Mouse (Mus musculus) neural tube, postnatal 0 days (tissue): ENCODE results near the gene Plin1. TPM values are rescaled to one million over a fixed set of nuclear protein-coding genes. Genes with fewer than 3 reads are reported as not detected.

ENCODE experiments used
- polyA plus RNA-seq: library from polyadenylated mRNA; unstranded; fragments of >200 nt; fragmentation: Nextera tagmentation; extraction: Ambion mirVana; gene quantifications from 2 replicates; pipeline ENCODE4 v1.2.1, GENCODE M21; 2015

Gene Plin1
- 0.51 TPM in 1 of 2 replicates, not detected in the other for polyA plus RNA-seq

GRCm38 (mm10) chr7:79732622-79733021 lies at the start of gene Plin1:
Gene Plin1 (minus strand): TSS chr7:79732903.

GRCm38 (mm10) chr7:79742659-79743536 lies 10.2 kb upstream of the Plin1 start, which contains the start of the genes Pex11a and Wdr93:
Gene Pex11a (minus strand): TSS chr7:79743131.
Gene Wdr93 (plus strand): TSS chr7:79743163.

GRCm38 (mm10) chr7:79715187-79715981 lies 17.3 kb downstream of the Plin1 start, which contains the start of gene Kif7:
Gene Kif7 (minus strand): TSS chr7:79715720.

Other genes with a start within 250 kb of the Plin1 start
- gene Rhcg, start 115.2 kb downstream of the Plin1 start, polyA plus RNA-seq = 9.0 and 9.9 TPM in 2 replicates
- 0.83 and 1.2 TPM in 2 replicates for gene Ticrr, start 72.7 kb downstream of the Plin1 start, polyA plus RNA-seq
- 2.0 and 2.4 TPM in 2 replicates for gene Kif7, start 17.2 kb downstream of the Plin1 start, polyA plus RNA-seq
- gene Pex11a, start 10.2 kb upstream of the Plin1 start, polyA plus RNA-seq = 14.9 and 19.5 TPM in 2 replicates
- 0.17 and 0.26 TPM in 2 replicates for gene Wdr93, start 10.3 kb upstream of the Plin1 start, polyA plus RNA-seq
- gene Mesp1, start 60.9 kb upstream of the Plin1 start, polyA plus RNA-seq = 0.48 TPM in 2 replicates
- gene Mesp2, start 77.8 kb upstream of the Plin1 start, polyA plus RNA-seq = 1.2 and 1.3 TPM in 2 replicates
- gene Anpep, start 128.2 kb upstream of the Plin1 start, polyA plus RNA-seq = 5.0 and 6.3 TPM in 2 replicates
- 29.2 and 29.5 TPM in 2 replicates for gene Ap3s2, start 187.7 kb upstream of the Plin1 start, polyA plus RNA-seq
- gene Arpin, start 202.5 kb upstream of the Plin1 start, polyA plus RNA-seq = 18.3 and 19.0 TPM in 2 replicates